Mouse (Mus musculus): Measurements from ENCODE around the gene Mmp20. TPM values are rescaled to one million over a fixed set of nuclear protein-coding genes. Genes with fewer than 3 reads are reported as not detected.

Mmp20 gene
- polyA plus RNA-seq, 1 experiment from 2014 or later = 0.14 TPM

GRCm38 (mm10) chr9:7652351-7653085 is 24.5 kb downstream of the Mmp20 start:
- Histone ChIP-seq H3K9ac (no peak overlapping the region), H3K4me3 (replicated peaks) (no peak overlapping the region), H3K9me3 (no peaks in the 10 kb centered on the region), H3K4me2 (replicated peaks) (no peak overlapping the region), H3K27me3 (replicated peaks) (no peaks in the 10 kb centered on the region), H3K36me3 (no peaks in the 10 kb centered on the region), H3K4me1 (replicated peaks) (no peaks in the 10 kb centered on the region), H3K27ac (no peak overlapping the region)
- WGBS = 63% methylated on average over 5 of the region's 5 CpGs
- peak; percentile 84 for ATAC-seq

- H3K9ac ChIP-seq = no peak overlapping the region
- no peak overlapping the region for H3K4me3 ChIP-seq (replicated peaks)
- H3K9me3 ChIP-seq = no peaks in the 10 kb centered on the region
- H3K36me3 ChIP-seq = no peaks in the 10 kb centered on the region
- no peak overlapping the region for H3K27ac ChIP-seq
- H3K4me2 ChIP-seq (replicated peaks) = peak overlapping the region; percentile 29
- no peaks in the 10 kb centered on the region for H3K4me1 ChIP-seq (replicated peaks)
- 60% methylated on average over 4 of the region's 4 CpGs for WGBS
- no peaks in the 10 kb centered on the region for H3K27me3 ChIP-seq (replicated peaks)
- ATAC-seq = peak; percentile 86
These were observed 29.9 kb downstream of the Mmp20 start for GRCm38 (mm10) chr9:7657946-7658345.

- peak; percentile 16; the same call in 1 of the 2 replicates for ATAC-seq
These were observed 31.5 kb downstream of the Mmp20 start for GRCm38 (mm10) chr9:7659469-7660020.

GRCm38 (mm10) chr9:7661371-7661770 is 33.3 kb downstream of the Mmp20 start:
- no peak for ATAC-seq
- no peak overlapping the region for H3K27ac ChIP-seq
- no peaks in the 10 kb centered on the region for H3K4me1 ChIP-seq (replicated peaks)
- no peak overlapping the region for H3K4me2 ChIP-seq (replicated peaks)
- H3K9me3 ChIP-seq = no peaks in the 10 kb centered on the region
- 91% methylated on average over 1 of the region's 1 CpGs for WGBS
- no peak overlapping the region for H3K9ac ChIP-seq
- H3K4me3 ChIP-seq (replicated peaks) = no peak overlapping the region
- no peaks in the 10 kb centered on the region for H3K36me3 ChIP-seq
- no peaks in the 10 kb centered on the region for H3K27me3 ChIP-seq (replicated peaks)

More at GRCm38 (mm10) chr9:7659469-7660020, 31.5 kb downstream of the Mmp20 start:
- 68% methylated on average over 6 of the region's 6 CpGs for WGBS
- Histone ChIP-seq H3K27me3 (replicated peaks) (no peaks in the 10 kb centered on the region), H3K9me3 (no peaks in the 10 kb centered on the region), H3K4me3 (replicated peaks) (no peak overlapping the region), H3K36me3 (no peaks in the 10 kb centered on the region), H3K4me2 (replicated peaks) (no peak overlapping the region), H3K4me1 (replicated peaks) (no peaks in the 10 kb centered on the region), H3K9ac (no peak overlapping the region), H3K27ac (no peak overlapping the region)

GRCm38 (mm10) chr9:7669674-7670073 is 41.6 kb downstream of the Mmp20 start:
- no peaks in the 10 kb centered on the region for H3K36me3 ChIP-seq
- no peak overlapping the region for H3K4me2 ChIP-seq (replicated peaks)
- H3K4me1 ChIP-seq (replicated peaks) = no peaks in the 10 kb centered on the region
- 89% methylated on average over 1 of the region's 1 CpGs for WGBS
- H3K9me3 ChIP-seq = no peaks in the 10 kb centered on the region
- H3K4me3 ChIP-seq (replicated peaks) = no peak overlapping the region
- no peaks in the 10 kb centered on the region for H3K27me3 ChIP-seq (replicated peaks)
- no peak for ATAC-seq
- no peak overlapping the region for H3K27ac ChIP-seq
- H3K9ac ChIP-seq = no peak overlapping the region

GRCm38 (mm10) chr9:7672985-7673384 is 45.0 kb downstream of the Mmp20 start:
- Histone ChIP-seq H3K9ac (no peak overlapping the region), H3K4me3 (replicated peaks) (no peak overlapping the region), H3K4me1 (replicated peaks) (no peaks in the 10 kb centered on the region), H3K4me2 (replicated peaks) (no peak overlapping the region), H3K9me3 (no peaks in the 10 kb centered on the region), H3K27ac (no peak overlapping the region), H3K27me3 (replicated peaks) (no peaks in the 10 kb centered on the region), H3K36me3 (no peaks in the 10 kb centered on the region)
- 82% methylated on average over 9 of the region's 9 CpGs for WGBS
- no peak for ATAC-seq

- H3K4me2 ChIP-seq (replicated peaks) = no peak overlapping the region
- 78% methylated on average over 2 of the region's 2 CpGs for WGBS
- no peak for ATAC-seq
- no peak overlapping the region for H3K4me3 ChIP-seq (replicated peaks)
- no peak overlapping the region for H3K9ac ChIP-seq
- no peaks in the 10 kb centered on the region for H3K36me3 ChIP-seq
- no peak overlapping the region for H3K27ac ChIP-seq
- H3K9me3 ChIP-seq = no peaks in the 10 kb centered on the region
- H3K4me1 ChIP-seq (replicated peaks) = no peaks in the 10 kb centered on the region
- no peaks in the 10 kb centered on the region for H3K27me3 ChIP-seq (replicated peaks)
These were observed 50.3 kb downstream of the Mmp20 start for GRCm38 (mm10) chr9:7678154-7678837.

GRCm38 (mm10) chr9:7682081-7682618 is 54.1 kb downstream of the Mmp20 start:
- Histone ChIP-seq H3K9me3 (no peaks in the 10 kb centered on the region), H3K4me3 (replicated peaks) (no peak overlapping the region), H3K4me2 (replicated peaks) (no peak overlapping the region), H3K27me3 (replicated peaks) (no peaks in the 10 kb centered on the region), H3K27ac (no peak overlapping the region), H3K36me3 (no peaks in the 10 kb centered on the region), H3K4me1 (replicated peaks) (no peaks in the 10 kb centered on the region), H3K9ac (no peak overlapping the region)
- WGBS = 69% methylated on average over 9 of the region's 9 CpGs
- ATAC-seq = peak; percentile 66

GRCm38 (mm10) chr9:7686024-7686423 is 58.0 kb downstream of the Mmp20 start:
- H3K36me3 ChIP-seq = no peaks in the 10 kb centered on the region
- WGBS = 71% methylated on average over 2 of the region's 2 CpGs
- H3K4me2 ChIP-seq (replicated peaks) = no peak overlapping the region
- H3K27me3 ChIP-seq (replicated peaks) = no peaks in the 10 kb centered on the region
- H3K9me3 ChIP-seq = no peaks in the 10 kb centered on the region
- no peak overlapping the region for H3K9ac ChIP-seq
- H3K4me3 ChIP-seq (replicated peaks) = no peak overlapping the region
- no peak for ATAC-seq
- H3K27ac ChIP-seq = no peak overlapping the region
- 0 out of 2 replicates have a peak, but pooled peaks cover 4% of the 10 kb centered on the region for H3K4me1 ChIP-seq (replicated peaks)

GRCm38 (mm10) chr9:7689799-7690198 is 61.8 kb downstream of the Mmp20 start:
- WGBS = 52% methylated on average over 6 of the region's 6 CpGs
- no peak for ATAC-seq
- 0 out of 2 replicates have a peak, but pooled peaks cover 4% of the 10 kb centered on the region for H3K4me1 ChIP-seq (replicated peaks)
- no peak overlapping the region for H3K4me3 ChIP-seq (replicated peaks)
- H3K4me2 ChIP-seq (replicated peaks) = no peak overlapping the region
- H3K36me3 ChIP-seq = no peaks in the 10 kb centered on the region
- no peak overlapping the region for H3K27ac ChIP-seq
- no peaks in the 10 kb centered on the region for H3K27me3 ChIP-seq (replicated peaks)
- H3K9me3 ChIP-seq = no peaks in the 10 kb centered on the region
- H3K9ac ChIP-seq = no peak overlapping the region

- ATAC-seq = 0 out of 2 replicates have a peak, but pooled peaks have one; percentile 61
These were observed 63.8 kb downstream of the Mmp20 start, which contains the start of gene Mmp7 for GRCm38 (mm10) chr9:7691790-7692189. Gene Mmp7, plus strand, starts transcription at chr9:7692090.

GRCm38 (mm10) chr9:7693961-7694360 is 65.9 kb downstream of the Mmp20 start:
- H3K36me3 ChIP-seq = no peaks in the 10 kb centered on the region
- no peak overlapping the region for H3K9ac ChIP-seq
- H3K27ac ChIP-seq = no peak overlapping the region
- H3K4me3 ChIP-seq (replicated peaks) = no peak overlapping the region
- 83% methylated on average over 3 of the region's 3 CpGs for WGBS
- no peak for ATAC-seq
- H3K4me2 ChIP-seq (replicated peaks) = no peak overlapping the region
- H3K9me3 ChIP-seq = no peaks in the 10 kb centered on the region
- 0 out of 2 replicates have a peak, but pooled peaks cover 4% of the 10 kb centered on the region for H3K4me1 ChIP-seq (replicated peaks)
- no peaks in the 10 kb centered on the region for H3K27me3 ChIP-seq (replicated peaks)

More at GRCm38 (mm10) chr9:7691790-7692189, 63.8 kb downstream of the Mmp20 start, which contains the start of gene Mmp7:
- H3K4me2 ChIP-seq (replicated peaks) = no peak within 1 kb of the TSS
- 0 out of 2 replicates have a peak, but pooled peaks cover 4% of the 10 kb centered on the region for H3K4me1 ChIP-seq (replicated peaks)
- WGBS = 59% methylated on average over 1 of the region's 1 CpGs
- H3K27me3 ChIP-seq (replicated peaks) = no peaks in the 10 kb centered on the region
- H3K9ac ChIP-seq = no peak within 1 kb of the TSS
- H3K9me3 ChIP-seq = no peaks in the 10 kb centered on the region
- no peak within 1 kb of the TSS for H3K27ac ChIP-seq
- no peaks in the 10 kb centered on the region for H3K36me3 ChIP-seq
- H3K4me3 ChIP-seq (replicated peaks) = no peak within 1 kb of the TSS

Measured in intestine, embryonic 15.5 days (tissue).